In genomic region chr8:100393327-100393726, GRCm38 (mm10) we compare ENCODE assay signal across 35 mouse cellular contexts.
"Had no signal": no experiment of that assay in that cellular context is flagged by ENCODE, and none has a peak within 500 bp of the region (broad histone marks: within the 10 kb centered on the region; RNA-seq: fewer than 3 reads in every experiment).

No protein-coding gene starts in this region.

- ATAC-seq: hindbrain, embryonic 16.5 days; hindbrain, postnatal 0 days; inflammation-experienced regulatory T-cells, adult 6 months; intestine, embryonic 15.5 days; intestine, embryonic 16.5 days; intestine, postnatal 0 days had no signal

- H3K4me2 ChIP-seq: heart, embryonic 11.5 days; heart, embryonic 12.5 days; heart, embryonic 13.5 days; heart, embryonic 15.5 days; hindbrain, embryonic 12.5 days; hindbrain, embryonic 13.5 days; hindbrain, embryonic 14.5 days; hindbrain, embryonic 15.5 days; intestine, embryonic 15.5 days; kidney, embryonic 15.5 days had no signal

- H3K27me3 ChIP-seq: heart, embryonic 12.5 days; heart, embryonic 13.5 days; heart, embryonic 15.5 days; hindbrain, embryonic 12.5 days; hindbrain, embryonic 13.5 days; hindbrain, embryonic 15.5 days; intestine, embryonic 15.5 days; kidney, embryonic 15.5 days had no signal

- H3K36me3 ChIP-seq: heart, embryonic 10.5 days; heart, embryonic 12.5 days; heart, embryonic 13.5 days; heart, embryonic 15.5 days; hindbrain, embryonic 10.5 days; hindbrain, embryonic 12.5 days; hindbrain, embryonic 15.5 days; intestine, embryonic 15.5 days; kidney, embryonic 15.5 days had no signal

- H3K4me3 ChIP-seq: heart, adult 2 months; heart, embryonic 10.5 days; heart, embryonic 12.5 days; heart, embryonic 13.5 days; heart, embryonic 15.5 days; hindbrain, embryonic 10.5 days; hindbrain, embryonic 12.5 days; hindbrain, embryonic 13.5 days; hindbrain, embryonic 15.5 days; intestine, embryonic 15.5 days; kidney, embryonic 15.5 days; layer of hippocampus, adult 2 months had no signal

- DNase-seq: heart, adult 18-20 months; heart, adult 2 months; heart, postnatal 10 days; heart, postnatal 14 days; heart, postnatal 36 days; heart, postnatal 4 days; kidney, adult 11 months; kidney, adult 18-20 months; kidney, adult 2 months; kidney, adult 8-10 months; kidney, adult 9 months; kidney, postnatal 10 days; kidney, postnatal 25 days; kidney, postnatal 36 days; kidney, postnatal 4 days; layer of hippocampus, adult 9-11 months; layer of hippocampus, postnatal 36 days had no signal

- H3K9ac ChIP-seq: heart, embryonic 12.5 days; heart, embryonic 13.5 days; heart, embryonic 15.5 days; hindbrain, embryonic 12.5 days; hindbrain, embryonic 13.5 days; hindbrain, embryonic 14.5 days; hindbrain, embryonic 15.5 days; intestine, embryonic 15.5 days; kidney, embryonic 15.5 days had no signal

- H3K4me1 ChIP-seq: heart, embryonic 10.5 days; heart, embryonic 12.5 days; heart, embryonic 13.5 days; heart, embryonic 15.5 days; hindbrain, embryonic 10.5 days; hindbrain, embryonic 12.5 days; hindbrain, embryonic 13.5 days; hindbrain, embryonic 15.5 days; intestine, embryonic 15.5 days; kidney, embryonic 15.5 days had no signal

- H3K27ac ChIP-seq: heart, adult 2 months; heart, embryonic 10.5 days; heart, embryonic 13.5 days; heart, embryonic 15.5 days; hindbrain, embryonic 10.5 days; hindbrain, embryonic 12.5 days; hindbrain, embryonic 13.5 days; hindbrain, embryonic 14.5 days; hindbrain, embryonic 15.5 days; hindbrain, postnatal 0 days; intestine, embryonic 15.5 days; kidney, embryonic 15.5 days; layer of hippocampus, adult 2 months had no signal

- H3K9me3 ChIP-seq: heart, embryonic 15.5 days; hindbrain, embryonic 15.5 days; intestine, embryonic 15.5 days had no signal
